7 mouse cellular contexts compared by ENCODE assay signal in the genomic region with DNA sequence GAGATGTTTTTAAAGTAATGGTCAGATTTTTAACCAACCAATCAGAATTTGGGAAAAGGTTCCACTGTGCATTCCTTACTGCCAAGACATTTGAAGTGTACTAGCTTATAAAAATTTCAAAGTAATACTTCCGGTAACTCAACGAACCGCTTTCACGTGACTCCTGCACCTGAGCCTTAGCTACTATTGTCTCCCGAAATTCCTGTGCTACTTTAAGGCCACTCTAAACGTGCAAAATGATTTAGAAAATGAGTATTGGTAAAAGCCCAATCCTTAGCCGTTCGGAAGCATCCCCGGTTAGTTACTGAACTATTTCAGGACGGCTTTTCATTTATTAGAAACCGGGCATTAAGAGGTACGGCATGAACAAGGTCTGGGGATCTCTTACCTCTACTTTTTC. TPM values are rescaled to one million over a fixed set of nuclear protein-coding genes. Genes with fewer than 3 reads are reported as not detected.
A peak's percentile ranks its signal among the peaks of the same experiment; 100 is the strongest.
DNase-seq lines count a peak whose midpoint lies in the region; ATAC-seq and TF ChIP-seq lines count a peak whose summit lies in the region.
"Not testable (repeated sequence)": the region's sequence is repeated elsewhere in the genome, so short reads cannot be mapped to it uniquely, and the experiment has no call there.

No protein-coding gene starts in this region.

- not testable (repeated sequence) for H3K27ac ChIP-seq in cortical plate, adult 2 months (ENCODE audit: insufficient read depth, low read length); forebrain, embryonic 14.5 days (ENCODE audit: low read depth, low read length); heart, embryonic 16.5 days (ENCODE audit: low read length); intestine, embryonic 16.5 days (ENCODE audit: low read length); limb, embryonic 14.5 days (replicated peaks; ENCODE audit: low read depth, low read length); lung, postnatal 0 days (ENCODE audit: low read length); neural tube, embryonic 12.5 days

- H3K9me3 ChIP-seq in forebrain, embryonic 14.5 days (replicated peaks; ENCODE audit: control insufficient read depth, low read length); heart, embryonic 16.5 days (replicated peaks; ENCODE audit: control insufficient read depth, low read length); intestine, embryonic 16.5 days (ENCODE audit: control insufficient read depth, low read length); limb, embryonic 14.5 days (ENCODE audit: control insufficient read depth, low read length); lung, postnatal 0 days (ENCODE audit: low read length); neural tube, embryonic 12.5 days: not testable (repeated sequence)

- peak overlapping the region; percentile 42 for H3K4me2 ChIP-seq in forebrain, embryonic 14.5 days (ENCODE audit: low read length)
- peak overlapping the region; percentile 55 for H3K4me2 ChIP-seq in heart, embryonic 16.5 days (ENCODE audit: low read depth, low read length)
- peak overlapping the region; percentile 40; the same call in 1 of the 2 replicates for H3K4me2 ChIP-seq in intestine, embryonic 16.5 days (ENCODE audit: low read depth, low read length)
- peak overlapping the region; percentile 39; the same call in 1 of the 2 replicates for H3K4me2 ChIP-seq in limb, embryonic 14.5 days (replicated peaks; ENCODE audit: low read depth, low read length, severe bottlenecking)
- peak overlapping the region; percentile 42 for H3K4me2 ChIP-seq in lung, postnatal 0 days (replicated peaks; ENCODE audit: low read depth, low read length)
- peak overlapping the region; percentile 52 for H3K4me2 ChIP-seq in neural tube, embryonic 12.5 days (replicated peaks)

- not testable (repeated sequence) for DNase-seq in forebrain, embryonic 14.5 days (ENCODE audit: low spot score); limb, embryonic 14.5 days (ENCODE audit: low spot score); lung, postnatal 0 days (ENCODE audit: low spot score)

- not testable (repeated sequence) for ATAC-seq in forebrain, embryonic 14.5 days; heart, embryonic 16.5 days (replicated peaks; ENCODE audit: extremely low read depth, insufficient read depth, low FRiP score); intestine, embryonic 16.5 days; limb, embryonic 14.5 days (ENCODE audit: low FRiP score, low read depth); lung, postnatal 0 days; neural tube, embryonic 12.5 days (ENCODE audit: low FRiP score, low read depth)

- not testable (repeated sequence) for TF ChIP-seq EP300 in lung, postnatal 0 days (IDR thresholded peaks at IDR 0.05)

- WGBS in forebrain, embryonic 14.5 days, result under 1% methylated on average over 12 of the region's 12 CpGs
- under 1% methylated on average over 12 of the region's 12 CpGs for WGBS in heart, embryonic 16.5 days
- WGBS in intestine, embryonic 16.5 days, result 0% methylated on average over 11 of the region's 12 CpGs
- WGBS in limb, embryonic 14.5 days, result 0% methylated on average over 12 of the region's 12 CpGs
- WGBS in lung, postnatal 0 days, result under 1% methylated on average over 12 of the region's 12 CpGs
- WGBS in neural tube, embryonic 12.5 days, result under 1% methylated on average over 12 of the region's 12 CpGs

- peak overlapping the region; percentile 31; the same call in 1 of the 2 replicates for H3K4me3 ChIP-seq in cortical plate, adult 2 months (ENCODE audit: insufficient read depth, low read length)
- peak overlapping the region; percentile 40 for H3K4me3 ChIP-seq in forebrain, embryonic 14.5 days (ENCODE audit: low read depth, low read length)
- peak overlapping the region; percentile 59 for H3K4me3 ChIP-seq in heart, embryonic 16.5 days (ENCODE audit: low read length)
- H3K4me3 ChIP-seq in intestine, embryonic 16.5 days (ENCODE audit: low read length), result peak overlapping the region; percentile 52
- peak overlapping the region; percentile 43 for H3K4me3 ChIP-seq in limb, embryonic 14.5 days (replicated peaks; ENCODE audit: low read length)
- peak overlapping the region; percentile 43; the same call in 1 of the 2 replicates for H3K4me3 ChIP-seq in lung, postnatal 0 days (ENCODE audit: low read depth, low read length)
- peak overlapping the region; percentile 55 for H3K4me3 ChIP-seq in neural tube, embryonic 12.5 days

- H3K27me3 ChIP-seq in forebrain, embryonic 14.5 days (replicated peaks; ENCODE audit: control insufficient read depth, insufficient read depth, low read length); heart, embryonic 16.5 days (ENCODE audit: control insufficient read depth, insufficient read depth, low read length); intestine, embryonic 16.5 days (replicated peaks; ENCODE audit: control insufficient read depth, insufficient read depth, low read length); limb, embryonic 14.5 days (ENCODE audit: control insufficient read depth, insufficient read depth, low read length); lung, postnatal 0 days (replicated peaks; ENCODE audit: insufficient read depth, low read length); neural tube, embryonic 12.5 days (replicated peaks): not testable (repeated sequence)

- TF ChIP-seq POLR2A in cortical plate, adult 2 months (IDR thresholded peaks at IDR 0.05; ENCODE audit: extremely low read depth, insufficient read depth, low read length); limb, embryonic 14.5 days (IDR thresholded peaks at IDR 0.05; ENCODE audit: borderline replicate concordance, extremely low read depth, insufficient read depth, insufficient read length): not testable (repeated sequence)

- H3K9ac ChIP-seq in forebrain, embryonic 14.5 days (ENCODE audit: low read length), result 0 out of 2 replicates have a peak overlapping the region, but pooled peaks have one; percentile 48
- peak overlapping the region; percentile 71 for H3K9ac ChIP-seq in heart, embryonic 16.5 days (ENCODE audit: low read length)
- H3K9ac ChIP-seq in intestine, embryonic 16.5 days (ENCODE audit: low read depth, low read length); lung, postnatal 0 days (replicated peaks; ENCODE audit: low read depth); neural tube, embryonic 12.5 days: not testable (repeated sequence)
- H3K9ac ChIP-seq in limb, embryonic 14.5 days (ENCODE audit: low read depth, low read length, severe bottlenecking), result peak overlapping the region; percentile 61; the same call in 1 of the 2 replicates

- not testable (repeated sequence) for H3K36me3 ChIP-seq in forebrain, embryonic 14.5 days (ENCODE audit: control insufficient read depth, insufficient read depth, low read length); heart, embryonic 16.5 days (ENCODE audit: control insufficient read depth, insufficient read depth); intestine, embryonic 16.5 days (ENCODE audit: control insufficient read depth, insufficient read depth, low read length); limb, embryonic 14.5 days (ENCODE audit: control insufficient read depth, insufficient read depth, low read length); lung, postnatal 0 days (ENCODE audit: insufficient read depth, low read length); neural tube, embryonic 12.5 days

- not testable (repeated sequence) for H3K4me1 ChIP-seq in cortical plate, adult 2 months (ENCODE audit: control insufficient read depth, insufficient read depth, low read length); forebrain, embryonic 14.5 days (ENCODE audit: control insufficient read depth, insufficient read depth, low read length); heart, embryonic 16.5 days (ENCODE audit: control insufficient read depth, insufficient read depth, low read length); intestine, embryonic 16.5 days (ENCODE audit: control insufficient read depth, insufficient read depth, low read length); limb, embryonic 14.5 days (ENCODE audit: control insufficient read depth, insufficient read depth, low read length); lung, postnatal 0 days (ENCODE audit: insufficient read depth, low read depth, low read length); neural tube, embryonic 12.5 days

- not testable (repeated sequence) for TF ChIP-seq CTCF in cortical plate, adult 2 months (IDR thresholded peaks at IDR 0.05; ENCODE audit: extremely low read depth, insufficient read depth, low read length); lung, postnatal 0 days (IDR thresholded peaks at IDR 0.05)

RNA-seq across cellular contexts. Expression of a gene that starts 0.6 kb away (rescaled TPM):
- 34.1 and 36.6 TPM in 2 replicates for polyA plus RNA-seq in cortical plate, adult 2 months (2012; rRNA removed)
- polyA plus RNA-seq in forebrain, embryonic 14.5 days (2014; fragmentation: Nextera tagmentation; extraction: Ambion mirVana), result 59.8 and 65.3 TPM in 2 replicates
- polyA plus RNA-seq in heart, embryonic 16.5 days (2015; fragmentation: Nextera tagmentation; extraction: Ambion mirVana), result 31.1 and 31.4 TPM in 2 replicates
- polyA plus RNA-seq in intestine, embryonic 16.5 days (2015; fragmentation: Nextera tagmentation; extraction: Ambion mirVana), result 29.7 and 37.8 TPM in 2 replicates
- 52.7 and 53.0 TPM in 2 replicates for polyA plus RNA-seq in limb, embryonic 14.5 days (2012; rRNA removed)
- polyA plus RNA-seq in limb, embryonic 14.5 days (2014; fragmentation: Nextera tagmentation; extraction: Ambion mirVana), result 52.3 and 59.7 TPM in 2 replicates
- polyA plus RNA-seq in lung, postnatal 0 days (2015; fragmentation: Nextera tagmentation; extraction: Ambion mirVana), result 22.1 and 24.1 TPM in 2 replicates
- 50.4 and 55.7 TPM in 2 replicates for polyA plus RNA-seq in neural tube, embryonic 12.5 days (2016; fragmentation: Nextera tagmentation; extraction: Ambion mirVana)

RNA-seq across cellular contexts. Expression of a gene that starts 10.1 kb away (rescaled TPM):
- 93.9 and 108 TPM in 2 replicates for polyA plus RNA-seq in cortical plate, adult 2 months (2012; rRNA removed)
- polyA plus RNA-seq in forebrain, embryonic 14.5 days (2014; fragmentation: Nextera tagmentation; extraction: Ambion mirVana), result 93.3 and 108 TPM in 2 replicates
- 271 and 281 TPM in 2 replicates for polyA plus RNA-seq in heart, embryonic 16.5 days (2015; fragmentation: Nextera tagmentation; extraction: Ambion mirVana)
- polyA plus RNA-seq in intestine, embryonic 16.5 days (2015; fragmentation: Nextera tagmentation; extraction: Ambion mirVana), result 265 and 286 TPM in 2 replicates
- polyA plus RNA-seq in limb, embryonic 14.5 days (2012; rRNA removed), result 78.6 and 137 TPM in 2 replicates
- polyA plus RNA-seq in limb, embryonic 14.5 days (2014; fragmentation: Nextera tagmentation; extraction: Ambion mirVana), result 169 and 189 TPM in 2 replicates
- 426 and 446 TPM in 2 replicates for polyA plus RNA-seq in lung, postnatal 0 days (2015; fragmentation: Nextera tagmentation; extraction: Ambion mirVana)
- polyA plus RNA-seq in neural tube, embryonic 12.5 days (2016; fragmentation: Nextera tagmentation; extraction: Ambion mirVana), result 105 and 110 TPM in 2 replicates

RNA-seq across cellular contexts. Expression of a gene that starts 11.9 kb away (rescaled TPM):
- 27.7 TPM in 2 replicates for polyA plus RNA-seq in cortical plate, adult 2 months (2012; rRNA removed)
- 57.7 and 60.2 TPM in 2 replicates for polyA plus RNA-seq in forebrain, embryonic 14.5 days (2014; fragmentation: Nextera tagmentation; extraction: Ambion mirVana)
- 78.1 and 96.3 TPM in 2 replicates for polyA plus RNA-seq in heart, embryonic 16.5 days (2015; fragmentation: Nextera tagmentation; extraction: Ambion mirVana)
- 47.5 and 47.9 TPM in 2 replicates for polyA plus RNA-seq in intestine, embryonic 16.5 days (2015; fragmentation: Nextera tagmentation; extraction: Ambion mirVana)
- 18.4 and 21.0 TPM in 2 replicates for polyA plus RNA-seq in limb, embryonic 14.5 days (2012; rRNA removed)
- 42.5 and 44.0 TPM in 2 replicates for polyA plus RNA-seq in limb, embryonic 14.5 days (2014; fragmentation: Nextera tagmentation; extraction: Ambion mirVana)
- 47.2 and 52.6 TPM in 2 replicates for polyA plus RNA-seq in lung, postnatal 0 days (2015; fragmentation: Nextera tagmentation; extraction: Ambion mirVana)
- 39.4 and 41.6 TPM in 2 replicates for polyA plus RNA-seq in neural tube, embryonic 12.5 days (2016; fragmentation: Nextera tagmentation; extraction: Ambion mirVana)

RNA-seq across cellular contexts. Expression of a gene that starts 18.4 kb away (rescaled TPM):
- 0.91 and 1.5 TPM in 2 replicates for polyA plus RNA-seq in cortical plate, adult 2 months (2012; rRNA removed)
- 0.40 TPM in 1 of 2 replicates, not detected in the other for polyA plus RNA-seq in forebrain, embryonic 14.5 days (2014; fragmentation: Nextera tagmentation; extraction: Ambion mirVana)
- polyA plus RNA-seq in heart, embryonic 16.5 days (2015; fragmentation: Nextera tagmentation; extraction: Ambion mirVana), result 0.05 and 0.30 TPM in 2 replicates
- polyA plus RNA-seq in intestine, embryonic 16.5 days (2015; fragmentation: Nextera tagmentation; extraction: Ambion mirVana), result not detected in 2 replicates
- 0.19 and 0.39 TPM in 2 replicates for polyA plus RNA-seq in limb, embryonic 14.5 days (2012; rRNA removed)
- polyA plus RNA-seq in limb, embryonic 14.5 days (2014; fragmentation: Nextera tagmentation; extraction: Ambion mirVana), result 0.11 and 0.18 TPM in 2 replicates
- 0.30 and 0.32 TPM in 2 replicates for polyA plus RNA-seq in lung, postnatal 0 days (2015; fragmentation: Nextera tagmentation; extraction: Ambion mirVana)
- polyA plus RNA-seq in neural tube, embryonic 12.5 days (2016; fragmentation: Nextera tagmentation; extraction: Ambion mirVana), result 0.28 and 0.38 TPM in 2 replicates
